Mouse (Mus musculus): ENCODE results near the gene Nucb1. TPM values are rescaled to one million over a fixed set of nuclear protein-coding genes. Genes with fewer than 3 reads are reported as not detected.
A peak's percentile ranks its signal among the peaks of the same experiment; 100 is the strongest.
"Not testable (repeated sequence)": the region's sequence is repeated elsewhere in the genome, so short reads cannot be mapped to it uniquely, and the experiment has no call there.

The Nucb1 gene
- polyA plus RNA-seq, 1 experiment from 2014 or later, result 115 TPM

GRCm38 (mm10) chr7:45529461-45529860 is 19.3 kb upstream of the Nucb1 start:
- H3K36me3 ChIP-seq (ENCODE audit: control insufficient read depth, insufficient read depth, low read length), result no peaks in the 10 kb centered on the region
- H3K4me3 ChIP-seq (ENCODE audit: low read depth, low read length), result no peak overlapping the region
- no peak overlapping the region for H3K27ac ChIP-seq (ENCODE audit: low read depth, low read length)
- H3K27me3 ChIP-seq (ENCODE audit: control insufficient read depth, insufficient read depth, low read length), result no peaks in the 10 kb centered on the region; the same call in 1 of the 2 replicates
- no peak overlapping the region for H3K4me2 ChIP-seq (ENCODE audit: low read depth, low read length)
- ATAC-seq (ENCODE audit: low read depth), result no peak
- H3K9me3 ChIP-seq (ENCODE audit: control insufficient read depth, low read length), result no peaks in the 10 kb centered on the region
- H3K4me1 ChIP-seq (ENCODE audit: control insufficient read depth, insufficient read depth, low read length), result peaks cover 10% of the 10 kb centered on the region; the same call in 1 of the 2 replicates
- 22% methylated on average over 6 of the region's 6 CpGs for WGBS
- no peak overlapping the region for H3K9ac ChIP-seq (replicated peaks; ENCODE audit: low read depth, low read length)

GRCm38 (mm10) chr7:45527169-45527568 is 17.0 kb upstream of the Nucb1 start:
- not testable (repeated sequence) for H3K9ac ChIP-seq (replicated peaks; ENCODE audit: low read depth, low read length); H3K27me3 ChIP-seq (ENCODE audit: control insufficient read depth, insufficient read depth, low read length); H3K36me3 ChIP-seq (ENCODE audit: control insufficient read depth, insufficient read depth, low read length); H3K9me3 ChIP-seq (ENCODE audit: control insufficient read depth, low read length); H3K4me2 ChIP-seq (ENCODE audit: low read depth, low read length); H3K4me1 ChIP-seq (ENCODE audit: control insufficient read depth, insufficient read depth, low read length); H3K4me3 ChIP-seq (ENCODE audit: low read depth, low read length); ATAC-seq (ENCODE audit: low read depth); H3K27ac ChIP-seq (ENCODE audit: low read depth, low read length)
- WGBS, result 95% methylated on average over 6 of the region's 6 CpGs

GRCm38 (mm10) chr7:45526474-45527120 is 16.4 kb upstream of the Nucb1 start:
- no peak for ATAC-seq (ENCODE audit: low read depth)
- Histone ChIP-seq H3K36me3 (ENCODE audit: control insufficient read depth, insufficient read depth, low read length) (no peaks in the 10 kb centered on the region), H3K9ac (replicated peaks; ENCODE audit: low read depth, low read length) (peak overlapping the region; percentile 33; the same call in 1 of the 2 replicates), H3K4me1 (ENCODE audit: control insufficient read depth, insufficient read depth, low read length) (peaks cover 10% of the 10 kb centered on the region; the same call in 1 of the 2 replicates), H3K9me3 (ENCODE audit: control insufficient read depth, low read length) (no peaks in the 10 kb centered on the region), H3K4me2 (ENCODE audit: low read depth, low read length) (peak overlapping the region; percentile 88), H3K27ac (ENCODE audit: low read depth, low read length) (peak overlapping the region; percentile 70), H3K4me3 (ENCODE audit: low read depth, low read length) (peak overlapping the region; percentile 64), H3K27me3 (ENCODE audit: control insufficient read depth, insufficient read depth, low read length) (no peaks in the 10 kb centered on the region)
- WGBS, result 28% methylated on average over 7 of the region's 7 CpGs

- H3K36me3 ChIP-seq (ENCODE audit: control insufficient read depth, insufficient read depth, low read length), result no peaks in the 10 kb centered on the region
- H3K4me1 ChIP-seq (ENCODE audit: control insufficient read depth, insufficient read depth, low read length), result peaks cover 10% of the 10 kb centered on the region; the same call in 1 of the 2 replicates
- under 1% methylated on average over 54 of the region's 54 CpGs for WGBS
- peak within 1 kb of the TSS; percentile 64 for H3K4me3 ChIP-seq (ENCODE audit: low read depth, low read length)
- H3K27me3 ChIP-seq (ENCODE audit: control insufficient read depth, insufficient read depth, low read length), result no peaks in the 10 kb centered on the region
- H3K27ac ChIP-seq (ENCODE audit: low read depth, low read length), result peak within 1 kb of the TSS; percentile 70
- peak; percentile 77 for ATAC-seq (ENCODE audit: low read depth)
- peak within 1 kb of the TSS; percentile 88 for H3K4me2 ChIP-seq (ENCODE audit: low read depth, low read length)
- H3K9ac ChIP-seq (replicated peaks; ENCODE audit: low read depth, low read length), result peak within 1 kb of the TSS; percentile 73
- H3K9me3 ChIP-seq (ENCODE audit: control insufficient read depth, low read length), result no peaks in the 10 kb centered on the region
Measured at GRCm38 (mm10) chr7:45525809-45526473, 15.7 kb upstream of the Nucb1 start, which contains the start of the genes Ppp1r15a and Plekha4. Gene Ppp1r15a (minus strand): TSS chr7:45526268. Gene Plekha4 (plus strand): TSS chr7:45526330.

GRCm38 (mm10) chr7:45524841-45525621 is 14.8 kb upstream of the Nucb1 start:
- ATAC-seq (ENCODE audit: low read depth), result peak; percentile 2; the same call in 1 of the 2 replicates
- Histone ChIP-seq H3K9me3 (ENCODE audit: control insufficient read depth, low read length) (no peaks in the 10 kb centered on the region), H3K4me2 (ENCODE audit: low read depth, low read length) (peak overlapping the region; percentile 88), H3K9ac (replicated peaks; ENCODE audit: low read depth, low read length) (peak overlapping the region; percentile 73), H3K4me3 (ENCODE audit: low read depth, low read length) (peak overlapping the region; percentile 64), H3K27ac (ENCODE audit: low read depth, low read length) (peak overlapping the region; percentile 70), H3K36me3 (ENCODE audit: control insufficient read depth, insufficient read depth, low read length) (no peaks in the 10 kb centered on the region), H3K4me1 (ENCODE audit: control insufficient read depth, insufficient read depth, low read length) (peaks cover 10% of the 10 kb centered on the region; the same call in 1 of the 2 replicates), H3K27me3 (ENCODE audit: control insufficient read depth, insufficient read depth, low read length) (no peaks in the 10 kb centered on the region)
- WGBS, result 37% methylated on average over 12 of the region's 12 CpGs

GRCm38 (mm10) chr7:45523678-45524170 is 13.5 kb upstream of the Nucb1 start:
- WGBS, result 85% methylated on average over 13 of the region's 13 CpGs
- Histone ChIP-seq H3K36me3 (ENCODE audit: control insufficient read depth, insufficient read depth, low read length) (no peaks in the 10 kb centered on the region), H3K27ac (ENCODE audit: low read depth, low read length) (no peak overlapping the region), H3K4me1 (ENCODE audit: control insufficient read depth, insufficient read depth, low read length) (peaks cover 10% of the 10 kb centered on the region; the same call in 1 of the 2 replicates), H3K9me3 (ENCODE audit: control insufficient read depth, low read length) (no peaks in the 10 kb centered on the region), H3K9ac (replicated peaks; ENCODE audit: low read depth, low read length) (no peak overlapping the region), H3K4me3 (ENCODE audit: low read depth, low read length) (no peak overlapping the region), H3K4me2 (ENCODE audit: low read depth, low read length) (no peak overlapping the region), H3K27me3 (ENCODE audit: control insufficient read depth, insufficient read depth, low read length) (no peaks in the 10 kb centered on the region)
- no peak for ATAC-seq (ENCODE audit: low read depth)

GRCm38 (mm10) chr7:45522957-45523676 is 12.9 kb upstream of the Nucb1 start:
- no peak overlapping the region for H3K27ac ChIP-seq (ENCODE audit: low read depth, low read length)

GRCm38 (mm10) chr7:45522194-45522752 is 12.1 kb upstream of the Nucb1 start:
- Histone ChIP-seq H3K4me1 (ENCODE audit: control insufficient read depth, insufficient read depth, low read length) (peaks cover 10% of the 10 kb centered on the region; the same call in 1 of the 2 replicates), H3K9ac (replicated peaks; ENCODE audit: low read depth, low read length) (no peak overlapping the region), H3K27ac (ENCODE audit: low read depth, low read length) (no peak overlapping the region), H3K4me3 (ENCODE audit: low read depth, low read length) (peak overlapping the region; percentile 42; the same call in 1 of the 2 replicates), H3K4me2 (ENCODE audit: low read depth, low read length) (peak overlapping the region; percentile 51), H3K36me3 (ENCODE audit: control insufficient read depth, insufficient read depth, low read length) (no peaks in the 10 kb centered on the region), H3K9me3 (ENCODE audit: control insufficient read depth, low read length) (no peaks in the 10 kb centered on the region), H3K27me3 (ENCODE audit: control insufficient read depth, insufficient read depth, low read length) (no peaks in the 10 kb centered on the region)
- no peak for ATAC-seq (ENCODE audit: low read depth)
- 60% methylated on average over 16 of the region's 16 CpGs for WGBS

More at GRCm38 (mm10) chr7:45522957-45523676, 12.9 kb upstream of the Nucb1 start:
- Histone ChIP-seq H3K4me3 (ENCODE audit: low read depth, low read length) (no peak overlapping the region), H3K4me1 (ENCODE audit: control insufficient read depth, insufficient read depth, low read length) (peaks cover 10% of the 10 kb centered on the region; the same call in 1 of the 2 replicates), H3K9ac (replicated peaks; ENCODE audit: low read depth, low read length) (no peak overlapping the region), H3K4me2 (ENCODE audit: low read depth, low read length) (no peak overlapping the region), H3K9me3 (ENCODE audit: control insufficient read depth, low read length) (no peaks in the 10 kb centered on the region), H3K27me3 (ENCODE audit: control insufficient read depth, insufficient read depth, low read length) (no peaks in the 10 kb centered on the region), H3K36me3 (ENCODE audit: control insufficient read depth, insufficient read depth, low read length) (no peaks in the 10 kb centered on the region)
- no peak for ATAC-seq (ENCODE audit: low read depth)
- WGBS, result 74% methylated on average over 18 of the region's 18 CpGs
